Mouse (Mus musculus) naive thymus-derived CD4-positive, alpha-beta T cell, adult 2 months (primary cell): ENCODE measurements at regions not wholly inside any gene's neighbourhood (a gene's known extent, or its start where the extent isn't known, plus 50 kb on each side); places are given as distances from the start of the nearest gene placed in this dataset.

Experiments
- DNase-seq: peaks from one replicate; pipeline ENCODE4 v3.0.0-alpha.2; 2011; ENCODE audit warnings: low read depth

- DNase-seq: no peak
These were observed 58.1 kb downstream of the Irx6 start for GRCm38 (mm10) chr8:92732229-92732628.

- DNase-seq: no peak
These were observed 61.6 kb downstream of the Irx6 start for GRCm38 (mm10) chr8:92735646-92736045.

- DNase-seq: no peak
These were observed 64.0 kb downstream of the Irx6 start for GRCm38 (mm10) chr8:92738080-92738479.

- DNase-seq: no peak
These were observed 66.3 kb downstream of the Irx6 start for GRCm38 (mm10) chr8:92740286-92740808.

GRCm38 (mm10) chr8:92741836-92742235 lies 67.7 kb downstream of the Irx6 start:
- no peak for DNase-seq

- no peak for DNase-seq
These were observed 69.0 kb downstream of the Irx6 start for GRCm38 (mm10) chr8:92743108-92743507.

GRCm38 (mm10) chr8:92747086-92747485 lies 73.0 kb downstream of the Irx6 start:
- DNase-seq: no peak

GRCm38 (mm10) chr8:92747951-92748350 lies 73.9 kb downstream of the Irx6 start:
- no peak for DNase-seq

GRCm38 (mm10) chr8:92759848-92760247 lies 67.2 kb upstream of the Mmp2 start:
- DNase-seq: no peak

- DNase-seq: no peak
These were observed 66.2 kb upstream of the Mmp2 start for GRCm38 (mm10) chr8:92760933-92761332.

GRCm38 (mm10) chr8:92761959-92762600 lies 65.0 kb upstream of the Mmp2 start:
- DNase-seq: no peak

GRCm38 (mm10) chr8:92771856-92772650 lies 55.0 kb upstream of the Mmp2 start:
- peak; percentile 16 for DNase-seq

GRCm38 (mm10) chr8:92772826-92773225 lies 54.3 kb upstream of the Mmp2 start:
- no peak for DNase-seq

GRCm38 (mm10) chr8:92775186-92775585 lies 51.9 kb upstream of the Mmp2 start:
- no peak for DNase-seq

- no peak for DNase-seq
These were observed 50.0 kb upstream of the Mmp2 start for GRCm38 (mm10) chr8:92777106-92777505.
